Mouse (Mus musculus) liver, adult 2 months (tissue): ENCODE data around the gene Efna2.
A peak's percentile ranks its signal among the peaks of the same experiment; 100 is the strongest.

ENCODE experiments used
- CTCF ChIP-seq: fragments of 200-500 bp; IDR thresholded peaks from 2 replicates; pipeline ENCODE4 v1.5.1; 2011; ENCODE audit warnings: low read depth, low read length, control low read depth
- POLR2A ChIP-seq: fragments of 200-500 bp; IDR thresholded peaks from 2 replicates; pipeline ENCODE4 v1.6.1; 2011; ENCODE audit warnings: low read length, control low read depth; ENCODE audit not compliant: insufficient read depth; ENCODE audit errors: extremely low read depth

- TF ChIP-seq POLR2A (peak; percentile 98), CTCF (peak; percentile 55)
These were observed 31.3 kb upstream of the Efna2 start, which contains the start of gene Midn for GRCm38 (mm10) chr10:80147719-80148601.
